Mouse (Mus musculus): ENCODE results near the gene Slc43a2.
"Not testable (repeated sequence)": the region's sequence is repeated elsewhere in the genome, so short reads cannot be mapped to it uniquely, and the experiment has no call there.

The Slc43a2 gene

DNA sequence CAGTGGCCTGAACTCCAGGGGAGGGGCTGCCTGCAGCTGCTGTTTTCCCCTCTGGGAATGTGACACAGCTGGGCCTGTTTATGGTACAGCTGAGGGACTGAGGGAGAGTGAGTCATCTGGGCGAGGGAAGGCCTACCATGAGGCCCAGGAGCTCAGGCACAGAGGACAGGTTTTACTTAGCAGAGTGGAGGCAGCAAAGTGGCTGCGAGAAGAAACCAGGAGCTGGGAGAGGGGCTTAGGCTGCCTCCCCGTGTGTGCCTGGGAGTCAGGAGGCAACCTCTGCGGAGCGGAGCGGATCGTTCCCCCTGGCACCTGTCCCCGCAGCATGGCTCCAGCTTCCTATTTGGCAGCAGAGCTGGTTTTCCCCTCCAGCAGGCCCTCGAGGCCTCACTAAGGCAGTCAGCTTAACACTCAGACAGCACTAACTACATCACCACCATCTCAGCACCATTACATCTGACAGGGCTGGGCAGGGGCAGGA is 20.5 kb downstream of the Slc43a2 start:
- peak; percentile 23 for DNase-seq (ENCODE audit: low spot score)

GRCm38 (mm10) chr11:75552906-75553482 is 21.5 kb downstream of the Slc43a2 start:
- no peak for DNase-seq (ENCODE audit: low spot score)

- not testable (repeated sequence) for DNase-seq (ENCODE audit: low spot score)
Measured at GRCm38 (mm10) chr11:75556006-75556405, 24.5 kb downstream of the Slc43a2 start.

- no peak for DNase-seq (ENCODE audit: low spot score)
Measured at GRCm38 (mm10) chr11:75557142-75557541, 25.6 kb downstream of the Slc43a2 start.

GRCm38 (mm10) chr11:75558101-75558500 is 26.6 kb downstream of the Slc43a2 start:
- peak; percentile 31 for DNase-seq (ENCODE audit: low spot score)

GRCm38 (mm10) chr11:75559870-75560504 is 28.5 kb downstream of the Slc43a2 start:
- DNase-seq (ENCODE audit: low spot score): no peak

DNA sequence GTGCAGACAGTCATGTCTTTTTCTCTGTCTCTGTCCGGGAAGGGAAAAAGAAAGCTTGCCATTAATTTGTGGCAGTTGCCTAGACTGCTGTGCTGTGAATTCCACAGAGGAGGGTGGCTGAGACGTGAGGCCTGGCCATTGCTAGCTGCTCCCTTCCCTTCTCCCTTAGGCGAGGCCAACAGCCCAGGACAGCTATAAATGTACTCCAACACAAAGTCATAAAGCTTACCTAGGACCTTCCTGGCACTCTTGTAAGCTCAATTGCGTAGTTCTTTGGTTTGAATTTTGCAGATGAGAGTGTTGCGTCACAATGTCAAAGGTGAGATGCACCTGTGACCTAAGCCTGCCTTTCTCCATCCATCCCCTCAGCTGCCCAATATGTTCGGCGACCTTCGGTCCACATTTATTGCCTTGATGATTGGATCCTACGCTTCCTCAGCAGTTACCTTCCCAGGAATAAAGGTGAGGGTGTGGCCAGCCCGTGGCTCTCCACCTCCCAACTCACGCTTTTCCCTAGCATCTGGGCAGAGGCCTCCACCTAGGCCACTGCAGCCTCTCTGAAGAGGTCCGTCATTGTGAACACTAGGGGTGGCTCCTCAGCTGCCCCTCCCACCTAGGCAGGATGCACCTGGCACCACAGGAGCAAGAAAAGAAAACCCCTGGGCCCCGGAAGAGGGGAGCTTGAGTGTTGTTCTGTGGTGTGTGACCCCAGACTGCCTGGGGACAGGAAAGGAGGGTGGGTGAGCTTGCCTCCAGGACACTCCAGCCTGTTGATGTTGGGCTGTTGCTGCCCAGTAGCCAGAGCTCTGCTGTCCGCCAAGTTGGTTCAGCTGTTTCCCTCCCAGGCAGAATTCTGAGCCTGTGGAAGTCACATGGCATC is 29.3 kb downstream of the Slc43a2 start:
- DNase-seq (ENCODE audit: low spot score): no peak

DNA sequence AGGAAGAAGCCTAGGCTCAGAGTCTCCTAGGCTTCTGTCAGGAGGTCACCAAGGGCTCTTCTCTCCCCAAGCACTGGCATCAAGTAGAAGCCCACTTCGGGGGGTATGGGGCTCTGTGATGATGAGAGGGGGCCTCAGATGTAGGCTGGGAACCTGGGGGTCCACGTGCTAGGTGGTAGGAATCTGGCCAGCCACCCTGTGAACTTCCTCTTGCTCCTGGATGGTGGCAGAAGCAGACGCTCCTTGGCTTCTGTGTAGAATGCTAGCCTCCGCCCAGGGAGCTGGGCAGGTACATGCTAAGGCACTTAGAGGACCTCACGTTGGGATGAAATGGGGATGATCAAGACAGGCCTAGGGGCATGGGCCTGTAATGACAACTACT is 29.9 kb downstream of the Slc43a2 start:
- no peak for DNase-seq (ENCODE audit: low spot score)

DNA sequence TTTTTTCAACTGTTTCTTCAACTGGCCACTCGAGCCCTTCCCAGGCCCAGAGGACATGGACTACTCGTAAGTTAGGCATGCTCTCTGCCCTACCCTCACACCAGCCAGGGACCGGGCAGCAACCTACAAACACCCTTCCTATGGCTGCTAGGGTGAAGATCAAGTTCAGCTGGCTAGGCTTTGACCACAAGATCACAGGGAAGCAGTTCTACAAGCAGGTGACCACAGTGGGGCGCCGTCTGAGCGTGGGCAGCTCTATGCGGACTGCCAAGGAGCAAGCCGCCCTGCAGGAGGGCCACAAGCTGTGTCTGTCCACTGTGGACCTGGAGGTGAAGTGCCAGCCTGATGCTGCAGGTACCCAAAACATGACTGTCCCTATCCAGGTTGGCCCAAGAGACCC is 31.3 kb downstream of the Slc43a2 start:
- DNase-seq (ENCODE audit: low spot score): no peak

DNA sequence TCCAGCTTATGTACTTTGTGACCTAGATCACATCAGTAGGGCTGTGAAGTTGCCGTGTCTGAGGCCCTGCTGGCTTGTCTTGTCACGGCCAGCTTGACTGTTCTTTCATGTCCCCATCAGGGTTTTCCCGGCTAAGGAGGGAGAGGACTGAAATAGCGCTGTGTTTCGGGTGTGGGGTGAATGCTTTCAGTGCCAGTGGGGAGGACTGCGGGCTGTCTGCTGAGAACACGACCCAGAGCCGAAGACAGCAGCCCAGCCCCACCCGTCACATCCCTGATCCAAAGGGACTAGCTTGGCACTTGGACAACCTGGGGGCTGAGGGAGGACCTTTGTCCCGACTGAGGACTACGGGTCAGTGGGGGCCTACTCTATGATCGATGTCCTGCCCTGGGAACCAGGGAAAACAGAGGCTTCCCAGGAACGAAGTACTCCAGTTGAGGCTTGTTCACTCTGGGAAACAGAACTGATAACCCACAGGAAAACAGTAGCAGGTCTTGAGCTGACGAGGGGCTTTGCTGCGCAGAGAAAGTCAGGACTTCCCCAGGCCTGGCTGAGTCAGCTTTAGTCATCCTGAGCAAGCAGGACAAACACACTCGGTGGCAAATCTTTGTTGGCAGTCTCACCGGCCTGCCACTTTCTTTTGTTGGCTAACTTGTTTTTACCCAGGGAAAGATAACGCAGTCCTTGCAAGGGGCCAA is 32.5 kb downstream of the Slc43a2 start:
- no peak for DNase-seq (ENCODE audit: low spot score)

DNA sequence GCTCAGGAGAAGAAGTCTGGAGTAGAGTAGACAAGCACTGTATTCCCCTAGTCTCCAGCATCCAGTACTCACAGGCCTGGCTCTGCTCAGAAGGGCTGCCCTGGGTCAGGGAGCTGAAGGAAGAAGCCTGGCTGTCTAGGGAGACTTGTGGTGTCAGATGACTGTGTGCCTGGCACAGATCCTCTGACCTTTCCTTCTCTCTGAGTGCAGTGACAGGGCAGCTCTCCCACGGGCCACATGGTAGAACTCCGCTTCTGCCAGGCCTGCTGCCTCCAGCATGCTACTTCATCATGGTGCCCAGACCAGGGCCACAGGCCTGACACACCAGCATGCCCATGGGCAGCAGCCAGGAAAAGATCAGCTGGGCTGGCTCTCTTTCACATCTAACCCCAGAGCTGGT is 34.4 kb downstream of the Slc43a2 start:
- no peak for DNase-seq (ENCODE audit: low spot score)

GRCm38 (mm10) chr11:75566276-75567196 is 35.0 kb downstream of the Slc43a2 start:
- DNase-seq (ENCODE audit: low spot score): no peak

DNA sequence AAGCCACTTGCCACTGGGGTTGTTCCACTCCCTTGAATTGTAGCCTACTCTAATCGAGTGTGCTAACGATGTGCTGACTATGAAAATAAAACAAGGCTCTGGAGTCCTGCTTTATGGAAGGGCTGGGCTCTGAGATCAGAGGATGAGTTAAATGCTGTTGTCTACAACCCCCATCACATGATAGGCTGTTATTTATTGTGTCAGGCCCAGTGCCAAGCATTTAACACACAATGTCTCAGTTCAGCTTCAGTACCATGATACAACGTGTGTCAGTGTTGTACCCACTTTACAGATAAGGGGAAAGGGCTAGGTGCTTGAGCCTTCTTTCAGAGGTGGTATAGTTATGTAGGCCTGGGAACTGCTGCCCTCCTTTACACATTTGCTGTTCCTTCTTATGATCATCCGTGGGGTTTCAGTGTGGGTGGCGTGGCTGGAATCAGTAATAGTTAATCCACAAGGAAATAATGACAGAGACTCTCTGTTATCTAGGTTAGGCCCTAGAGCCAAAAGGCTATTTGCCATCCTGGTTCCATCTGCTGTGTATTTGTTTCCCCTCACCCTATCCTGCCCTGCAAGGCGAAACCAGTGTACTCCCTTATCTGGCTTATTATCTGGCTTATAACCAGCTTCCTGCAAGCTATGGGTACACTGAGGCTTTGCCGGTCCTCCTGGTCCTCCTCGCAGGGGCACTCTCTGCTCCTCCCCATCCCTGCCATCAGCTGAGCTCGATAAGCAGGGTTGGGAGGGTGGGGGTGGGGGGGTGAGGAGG is 36.0 kb downstream of the Slc43a2 start:
- no peak for DNase-seq (ENCODE audit: low spot score)

GRCm38 (mm10) chr11:75568115-75568511 is 36.6 kb downstream of the Slc43a2 start:
- DNase-seq (ENCODE audit: low spot score): no peak

GRCm38 (mm10) chr11:75568962-75569361 is 37.5 kb downstream of the Slc43a2 start:
- no peak for DNase-seq (ENCODE audit: low spot score)

GRCm38 (mm10) chr11:75570375-75571125 is 39.1 kb downstream of the Slc43a2 start:
- no peak for DNase-seq (ENCODE audit: low spot score)

DNA sequence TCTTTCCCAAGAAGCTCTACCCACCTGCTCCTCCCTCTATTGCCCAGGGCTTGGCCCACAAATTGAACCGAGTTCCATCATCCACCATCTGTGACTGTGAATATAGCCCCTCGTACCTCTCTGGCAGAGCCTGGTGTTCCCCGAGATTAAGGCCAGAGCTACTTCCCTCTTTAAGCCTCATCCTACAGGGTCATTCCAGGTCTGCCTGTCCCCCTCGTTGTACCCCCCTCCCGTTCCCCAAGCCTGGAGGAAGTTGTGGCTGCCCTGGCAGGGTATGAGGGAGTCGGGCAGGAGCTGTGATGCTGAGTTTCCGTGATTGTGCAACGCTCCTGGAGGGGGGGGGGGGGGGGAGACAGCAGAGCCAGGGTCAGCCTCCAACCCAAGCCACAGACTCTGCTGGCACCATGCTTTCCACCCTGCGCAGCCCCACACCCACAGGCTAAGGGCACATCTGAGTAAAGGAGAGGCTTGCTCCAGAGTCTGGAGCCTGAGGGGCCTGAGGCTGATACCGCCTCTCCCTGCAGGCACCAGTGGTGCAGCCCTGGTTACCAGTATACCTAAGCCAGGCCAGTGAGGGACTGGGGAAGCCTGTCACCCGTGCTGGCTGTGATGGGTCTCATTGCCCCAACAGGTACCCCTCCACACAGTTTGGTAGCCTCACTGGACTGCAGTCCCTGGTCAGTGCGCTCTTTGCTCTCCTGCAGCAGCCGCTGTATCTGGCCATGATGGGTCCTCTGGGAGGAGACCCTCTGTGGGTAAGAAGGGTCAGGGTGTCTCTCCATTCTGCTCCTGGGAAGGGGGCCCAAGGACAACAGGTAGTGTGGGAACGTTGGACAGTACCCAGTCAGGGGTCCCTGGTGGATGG is 39.9 kb downstream of the Slc43a2 start:
- DNase-seq (ENCODE audit: low spot score): no peak

GRCm38 (mm10) chr11:75572301-75572791 is 40.9 kb downstream of the Slc43a2 start:
- peak; percentile 50 for DNase-seq (ENCODE audit: low spot score)
